Mouse (Mus musculus): ENCODE data around the gene Aloxe3. TPM values are rescaled to one million over a fixed set of nuclear protein-coding genes. Genes with fewer than 3 reads are reported as not detected.

Aloxe3 gene
- total and polyA plus RNA-seq, 3 experiments: 0.13 to 0.23 TPM; not detected in 1

GRCm38 (mm10) chr11:69081613-69082012 is 44.1 kb upstream of the Aloxe3 start:
- TF ChIP-seq E2F4 (IDR thresholded peaks at IDR 0.05; ENCODE audit: insufficient replicate concordance, low read depth, low read length) (no peak), EP300 (IDR thresholded peaks at IDR 0.05; ENCODE audit: low read length) (no peak), USF1 (IDR thresholded peaks at IDR 0.05; ENCODE audit: low read depth, low read length) (no peak), TBP (conservative IDR thresholded peaks at IDR 0.05; ENCODE audit: low read depth, low read length) (no peak), MAFK (IDR thresholded peaks at IDR 0.05; ENCODE audit: insufficient replicate concordance, low read length) (no peak), HCFC1 (IDR thresholded peaks at IDR 0.05; ENCODE audit: low read depth, low read length) (no peak), CTCF (conservative IDR thresholded peaks at IDR 0.05 in 1 of 2, IDR thresholded peaks at IDR 0.05 in 1 of 2; ENCODE audit: low read depth in 2 of 2, low read length in 2 of 2) (no peak), ZKSCAN1 (IDR thresholded peaks at IDR 0.05; ENCODE audit: borderline replicate concordance, low read depth, low read length) (no peak), GABPA (IDR thresholded peaks at IDR 0.05; ENCODE audit: insufficient replicate concordance, low read depth, low read length) (no peak), MAX (IDR thresholded peaks at IDR 0.05; ENCODE audit: low read length) (no peak), UBTF (IDR thresholded peaks at IDR 0.05; ENCODE audit: low read depth, low read length) (no peak), IRF4 (IDR thresholded peaks at IDR 0.05; ENCODE audit: low read depth, low read length) (peak; percentile 11; the same call in 1 of the 2 replicates), JUN (IDR thresholded peaks at IDR 0.05; ENCODE audit: insufficient read depth, low read depth, low read length) (no peak), USF2 (conservative IDR thresholded peaks at IDR 0.05; ENCODE audit: low read depth, low read length) (no peak), SIN3A (IDR thresholded peaks at IDR 0.05; ENCODE audit: low read length) (0 out of 2 replicates have a peak, but pooled peaks have one; percentile 31), JUND (conservative IDR thresholded peaks at IDR 0.05; ENCODE audit: low read depth, low read length) (no peak), PAX5 (IDR thresholded peaks at IDR 0.05; ENCODE audit: low read length) (no peak)
- Histone ChIP-seq H3K9ac (ENCODE audit: insufficient read depth, low read depth) (no peak overlapping the region), H3K4me2 (ENCODE audit: insufficient read depth, low read depth, poor library complexity, severe bottlenecking) (no peak overlapping the region), H3K4me3 (replicated peaks in 1 of 3; ENCODE audit: low read depth in 2 of 3, low read length in 2 of 3, poor library complexity in 1 of 3) (no peak overlapping the region), H3K9me3 (replicated peaks; ENCODE audit: low read length) (peaks cover 4% of the 10 kb centered on the region), H3K27ac (ENCODE audit: insufficient read depth, low read depth) (no peak overlapping the region), H3K27me3 (replicated peaks) (peaks cover 23% of the 10 kb centered on the region), H3K36me3 (replicated peaks in 1 of 2; ENCODE audit: control insufficient read depth in 1 of 2, insufficient read depth in 1 of 2, low read length in 1 of 2) (no peaks in the 10 kb centered on the region), H3K4me1 (ENCODE audit: control insufficient read depth in 1 of 2, insufficient read depth in 2 of 2) (peaks cover 16 to 36% of the 10 kb centered on the region in 2 experiments), H3K79me2 (replicated peaks; ENCODE audit: control insufficient read depth, extremely low read depth, insufficient read depth, poor library complexity, severe bottlenecking) (no peaks in the 10 kb centered on the region)
- in situ Hi-C loops (cut with MboI; ENCODE audit: low pct_ligation_motif_present, low pct_unique_long_range_greater_than_20kb, low sequenced_read_pairs): loop anchor here (25.0 kb wide), 1 partner anchor 931 kb away; the partner anchor contains the start of genes Acadvl, Dlg4 and Dvl2
- dilution Hi-C loops (cut with MboI; ENCODE audit: extremely low pct_ligation_motif_present, extremely low pct_unique_long_range_greater_than_20kb, low sequenced_read_pairs): no loop called here
- no peak for DNase-seq (ENCODE audit: extremely low read depth)

DNA sequence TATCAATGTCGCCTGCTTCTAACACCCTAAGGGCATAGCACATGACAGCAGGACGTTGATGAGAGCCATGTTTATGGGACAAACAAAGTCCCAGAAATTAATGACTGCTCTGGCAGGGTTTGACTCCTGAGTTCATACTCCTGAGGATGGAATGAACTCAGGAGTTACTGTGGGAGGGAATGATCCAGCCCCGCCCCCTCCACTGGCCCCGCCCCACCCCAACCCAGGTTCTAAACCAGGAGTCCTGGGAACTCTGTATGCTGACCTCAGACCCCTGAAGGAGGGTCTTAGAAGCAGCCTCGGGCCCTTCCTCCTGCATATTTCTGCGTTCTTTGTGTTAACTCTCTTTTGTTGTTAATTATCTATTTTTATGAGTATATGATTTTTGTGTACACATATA is 40.1 kb upstream of the Aloxe3 start:
- H3K9me3 ChIP-seq (replicated peaks; ENCODE audit: low read length): peaks cover 4% of the 10 kb centered on the region
- peaks cover 33% of the 10 kb centered on the region for H3K27me3 ChIP-seq (replicated peaks)
- peaks cover 21% of the 10 kb centered on the region for H3K79me2 ChIP-seq (replicated peaks; ENCODE audit: control insufficient read depth, extremely low read depth, insufficient read depth, poor library complexity, severe bottlenecking)
- no peak overlapping the region for H3K27ac ChIP-seq (ENCODE audit: insufficient read depth, low read depth)
- TF ChIP-seq CTCF (conservative IDR thresholded peaks at IDR 0.05 in 1 of 2, IDR thresholded peaks at IDR 0.05 in 1 of 2; ENCODE audit: low read depth in 2 of 2, low read length in 2 of 2) (no peak), BHLHE40 (IDR thresholded peaks at IDR 0.05; ENCODE audit: low read depth, low read length) (no peak), MAFK (IDR thresholded peaks at IDR 0.05; ENCODE audit: insufficient replicate concordance, low read length) (no peak), JUN (IDR thresholded peaks at IDR 0.05; ENCODE audit: insufficient read depth, low read depth, low read length) (no peak), POLR2AphosphoS2 (IDR thresholded peaks at IDR 0.05; ENCODE audit: low read depth, low read length) (no peak), RCOR1 (conservative IDR thresholded peaks at IDR 0.05; ENCODE audit: low read depth, low read length) (no peak)
- H3K4me2 ChIP-seq (ENCODE audit: insufficient read depth, low read depth, poor library complexity, severe bottlenecking): no peak overlapping the region
- DNase-seq (ENCODE audit: extremely low read depth): no peak
- no peak overlapping the region for H3K4me3 ChIP-seq (replicated peaks in 1 of 3; ENCODE audit: low read depth in 2 of 3, low read length in 2 of 3, poor library complexity in 1 of 3)
- in situ Hi-C loops (cut with MboI; ENCODE audit: low pct_ligation_motif_present, low pct_unique_long_range_greater_than_20kb, low sequenced_read_pairs) (loop anchor here (25.0 kb wide), 1 partner anchor 927 kb away; the partner anchor contains the start of genes Acadvl, Dlg4 and Dvl2), dilution Hi-C loops (cut with MboI; ENCODE audit: extremely low pct_ligation_motif_present, extremely low pct_unique_long_range_greater_than_20kb, low sequenced_read_pairs) (no loop called here)
- peaks cover 19 to 34% of the 10 kb centered on the region in 2 experiments for H3K4me1 ChIP-seq (ENCODE audit: control insufficient read depth in 1 of 2, insufficient read depth in 2 of 2)
- peaks cover 11 to 13% of the 10 kb centered on the region in 2 experiments for H3K36me3 ChIP-seq (replicated peaks in 1 of 2; ENCODE audit: control insufficient read depth in 1 of 2, insufficient read depth in 1 of 2, low read length in 1 of 2)
- H3K9ac ChIP-seq (ENCODE audit: insufficient read depth, low read depth): no peak overlapping the region

All from CH12.LX (cell line).